Mouse (Mus musculus) heart, adult 8-10 months (tissue): ENCODE measurements around the gene Ercc6l2. TPM values are rescaled to one million over a fixed set of nuclear protein-coding genes. Genes with fewer than 3 reads are reported as not detected.

ENCODE experiments used
- DNase-seq: peaks from one replicate; pipeline ENCODE4 v3.0.0; 2022; ENCODE audit warnings: low spot score
- total RNA-seq, 4 experiments: library from RNA; stranded (reverse); gene quantifications; 2 replicates each; pipeline ENCODE4 v1.2.4; 2022

Gene Ercc6l2
- total RNA-seq, 4 experiments from 2014 or later: 8.2 to 11.1 (median 10.4) TPM

DNA sequence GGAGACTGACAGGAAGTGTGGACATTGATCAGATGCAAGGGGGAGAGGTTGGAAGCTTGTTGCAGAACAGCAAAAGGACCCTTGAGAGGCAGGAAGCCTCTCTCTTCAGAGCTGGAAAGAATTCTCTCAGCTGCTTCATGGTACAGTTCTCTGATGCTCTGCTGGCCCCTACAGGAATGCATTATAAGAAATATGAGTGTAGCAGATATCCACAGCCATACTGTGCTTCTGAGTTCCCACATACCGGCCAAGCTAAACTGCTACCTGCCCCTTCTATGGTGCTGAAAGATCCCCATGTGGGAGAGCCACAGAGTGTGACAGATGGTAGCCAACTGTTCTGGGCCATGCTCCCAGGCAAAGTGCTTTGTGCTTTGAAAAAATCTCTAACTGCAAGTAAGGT lies 114.3 kb downstream of the Ercc6l2 start:
- DNase-seq: no peak

DNA sequence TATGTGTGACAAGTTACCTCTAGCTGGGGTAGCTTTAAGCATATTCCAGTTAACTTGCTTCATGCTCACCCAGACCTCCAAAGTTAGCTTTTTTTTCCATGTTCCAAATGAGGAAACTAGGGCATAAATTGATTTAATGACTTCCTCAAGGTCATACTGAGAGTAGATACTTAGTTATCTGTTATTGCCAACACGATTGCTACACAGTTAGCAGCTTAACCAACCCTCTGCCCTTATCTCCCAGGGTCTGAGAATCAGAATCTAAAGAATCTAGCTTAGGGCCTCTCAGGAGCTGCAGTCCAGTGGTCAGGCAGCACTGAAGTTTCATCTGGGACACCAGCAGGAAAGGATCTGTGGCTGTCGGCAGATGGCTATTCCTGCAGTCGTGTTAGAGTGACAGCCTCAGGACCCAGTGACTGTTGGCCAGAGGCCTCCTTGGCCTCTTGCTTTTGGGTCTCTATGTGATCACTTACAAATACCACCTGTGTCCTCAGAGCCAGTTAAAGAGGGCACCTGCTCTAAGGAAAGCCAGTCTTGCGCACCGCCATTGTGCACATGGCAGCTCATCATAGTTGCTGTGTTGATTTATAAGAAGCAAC lies 115.0 kb downstream of the Ercc6l2 start:
- no peak for DNase-seq

DNA sequence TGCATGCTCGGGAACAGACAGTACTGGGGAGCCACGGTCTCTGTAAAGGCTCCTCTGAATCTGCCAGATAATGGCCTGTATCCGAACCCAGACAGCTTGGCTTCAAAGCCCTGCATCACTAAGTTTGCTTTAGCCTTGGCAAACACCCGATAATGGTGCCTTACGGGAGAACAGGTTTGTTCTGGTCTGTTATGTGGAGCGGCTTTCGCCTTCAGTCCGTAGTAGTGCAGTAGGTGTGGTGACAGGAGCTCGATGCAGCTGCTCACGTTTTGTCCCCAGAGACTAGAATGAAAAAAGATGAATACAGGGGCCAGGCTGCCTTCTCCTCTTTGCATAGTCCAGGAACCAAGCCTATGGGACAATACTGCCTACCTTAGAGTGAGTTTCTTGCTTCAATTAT lies 115.5 kb downstream of the Ercc6l2 start:
- DNase-seq: no peak

DNA sequence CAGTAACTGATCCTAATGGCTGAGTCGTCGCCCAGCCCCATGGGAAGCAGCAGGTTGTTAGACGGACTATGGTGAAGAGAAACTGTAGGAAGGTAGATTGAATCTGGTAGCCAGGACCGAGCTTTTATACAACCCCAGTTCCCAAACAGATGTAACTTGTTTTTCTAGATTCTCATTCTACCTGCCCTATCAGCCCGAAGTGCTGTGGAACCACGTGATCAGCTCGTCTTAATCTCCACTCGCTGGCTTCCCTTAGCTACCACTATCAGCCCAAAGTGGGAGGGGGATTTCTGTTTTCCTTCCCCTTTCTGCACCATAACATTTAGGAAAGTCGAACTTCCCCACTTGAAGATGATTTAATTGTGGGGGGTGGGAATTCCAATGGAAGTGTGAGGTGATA lies 121.3 kb downstream of the Ercc6l2 start:
- no peak for DNase-seq

DNA sequence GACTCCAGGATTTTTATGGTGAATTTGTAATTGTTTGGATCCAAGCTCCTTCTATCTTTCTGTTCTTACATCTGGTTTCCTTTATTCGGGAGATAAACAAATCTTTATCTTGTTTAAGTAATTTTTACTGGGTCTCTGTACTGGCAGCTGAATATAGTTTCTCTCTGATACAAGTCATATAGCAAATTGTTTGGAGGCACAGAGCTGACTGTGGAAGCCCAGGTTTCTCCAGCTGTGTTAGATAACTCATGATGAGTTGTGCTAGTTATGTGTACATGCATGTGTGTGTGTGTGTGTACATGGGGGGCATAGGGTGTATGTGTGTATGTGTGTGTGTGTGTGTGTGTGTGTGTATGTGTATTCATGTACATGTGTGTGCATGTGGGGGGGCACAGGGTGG lies 125.2 kb downstream of the Ercc6l2 start:
- no peak for DNase-seq

DNA sequence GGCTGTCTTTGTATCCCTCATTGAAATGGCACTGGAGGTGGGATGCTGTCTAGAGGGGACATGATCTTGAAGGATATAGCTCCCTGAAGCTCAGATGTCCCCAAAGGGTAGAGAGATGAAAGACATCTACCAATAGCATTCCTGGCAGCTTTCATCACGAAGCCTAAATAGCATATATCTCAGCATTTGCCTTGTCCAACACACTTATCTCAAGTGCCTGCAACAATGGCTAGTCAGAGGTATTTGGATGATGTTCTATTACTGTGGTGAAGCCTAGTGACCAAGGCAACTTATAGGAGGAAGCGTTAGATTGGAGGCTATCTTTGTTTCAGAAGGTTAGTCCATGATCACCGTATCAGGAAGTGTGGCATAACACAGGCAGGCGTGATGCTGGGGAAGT lies 126.1 kb downstream of the Ercc6l2 start:
- DNase-seq: no peak

DNA sequence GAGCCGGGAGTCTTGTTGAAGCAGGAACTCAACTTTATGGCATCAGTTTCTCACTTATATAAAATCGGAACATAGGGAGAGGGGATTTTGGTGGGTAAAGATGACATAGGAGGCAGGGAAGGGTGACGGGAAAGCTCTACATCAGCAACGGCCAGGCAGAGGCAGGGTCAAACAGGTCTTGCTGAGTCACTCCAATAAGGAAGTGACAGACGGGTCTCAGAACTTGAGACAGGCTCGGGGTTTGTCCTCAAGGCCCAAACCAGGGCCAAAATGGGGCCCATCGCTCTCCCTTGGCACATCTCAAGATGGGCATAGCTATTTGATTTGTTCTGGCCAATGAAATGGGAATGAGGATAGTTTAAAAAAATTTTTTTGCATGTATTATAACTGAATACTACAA lies 128.6 kb downstream of the Ercc6l2 start:
- no peak for DNase-seq

DNA sequence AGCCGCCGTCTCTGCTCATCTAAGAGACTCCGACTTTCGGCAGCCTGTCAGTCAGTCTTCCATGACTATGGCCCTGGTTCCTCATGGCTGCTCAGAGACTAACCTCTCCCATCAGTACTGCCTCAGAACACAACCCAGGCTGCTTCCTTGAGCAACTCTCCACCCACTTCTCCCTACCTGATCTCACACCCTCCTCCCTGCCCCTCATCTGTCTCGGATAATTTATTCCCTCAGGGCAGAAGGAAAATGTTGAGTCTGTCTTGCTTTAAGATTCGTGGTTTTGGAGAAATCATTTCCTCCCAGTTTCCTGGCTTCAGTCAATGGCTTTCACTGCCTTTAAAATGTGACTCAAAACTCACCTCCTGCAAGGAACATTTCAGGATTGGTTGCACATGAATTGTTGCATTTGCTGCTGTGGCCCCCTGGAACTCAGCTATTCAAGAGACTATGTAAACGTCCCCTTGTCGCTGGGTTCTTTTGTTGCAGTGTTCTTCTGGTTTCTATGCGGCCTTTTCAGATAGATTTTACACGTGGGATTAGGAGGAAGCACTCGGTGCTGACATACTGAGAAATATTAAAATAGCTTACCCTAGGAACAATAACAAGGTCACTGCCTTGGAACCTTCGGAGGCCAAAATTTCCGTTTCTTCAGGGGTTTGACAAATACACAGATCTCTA lies 129.4 kb downstream of the Ercc6l2 start:
- peak; percentile 17 for DNase-seq

Other genes starting within 250 kb of the Ercc6l2 start
- gene Ptch1, start 241.6 kb upstream of the Ercc6l2 start, total RNA-seq: 10 to 100 TPM; 10.1 to 17.2 (median 13.6) TPM